9 mouse cellular contexts compared by ENCODE assay signal in the genomic region with DNA sequence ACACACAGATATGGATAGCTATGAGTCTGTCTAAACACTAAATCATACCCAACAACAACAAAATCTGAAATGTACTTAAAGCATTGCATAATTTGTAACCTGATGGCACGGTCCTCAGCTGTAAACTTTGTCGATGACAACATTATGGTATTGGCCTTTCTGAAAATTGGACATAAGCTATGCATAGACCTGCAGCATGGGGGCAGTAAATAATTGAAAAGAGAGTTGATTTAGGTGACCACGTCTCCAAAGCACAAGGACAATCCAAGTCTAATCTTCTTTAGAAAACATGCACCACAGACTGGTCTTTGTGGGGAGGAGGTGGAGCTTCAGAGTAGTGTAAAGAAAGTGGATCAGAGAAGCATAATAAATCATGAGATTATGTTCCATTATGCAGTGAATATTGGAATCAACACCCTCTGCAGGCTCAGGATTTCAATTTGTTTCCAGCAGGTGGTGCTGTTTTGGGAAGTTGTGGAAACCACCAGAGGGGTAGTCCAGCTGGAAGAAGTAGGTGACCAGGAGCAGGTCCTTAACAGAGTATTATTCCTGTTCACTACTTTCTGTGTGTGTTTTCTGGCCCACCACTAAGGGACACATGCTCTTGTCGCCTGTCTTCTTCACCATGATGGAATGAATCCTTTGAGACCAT.
DNase-seq lines count a peak whose midpoint lies in the region; ATAC-seq lines count a peak whose summit lies in the region.
"Had no signal": no experiment of that assay in that cellular context is flagged by ENCODE, and none has a peak within 500 bp of the region (broad histone marks: within the 10 kb centered on the region; RNA-seq: fewer than 3 reads in every experiment).

No protein-coding gene starts in this region.

- H3K4me3 ChIP-seq in neural tube, embryonic 11.5 days (ENCODE audit: low read depth, low read length) = no peak overlapping the region
- H3K4me3 ChIP-seq in hindbrain, embryonic 11.5 days (ENCODE audit: low read depth, low read length) = no peak overlapping the region
- no peak overlapping the region for H3K4me3 ChIP-seq in midbrain, embryonic 13.5 days (replicated peaks)
- no peak overlapping the region for H3K4me3 ChIP-seq in intestine, embryonic 16.5 days (ENCODE audit: low read length)
- H3K4me3 ChIP-seq: megakaryocyte, embryonic 14.5 days had no signal

- no peaks in the 10 kb centered on the region for H3K9me3 ChIP-seq in neural tube, embryonic 11.5 days (ENCODE audit: control insufficient read depth, low read length)
- H3K9me3 ChIP-seq in hindbrain, embryonic 11.5 days (ENCODE audit: control insufficient read depth, low read length) = no peaks in the 10 kb centered on the region
- H3K9me3 ChIP-seq in midbrain, embryonic 13.5 days = no peaks in the 10 kb centered on the region
- H3K9me3 ChIP-seq in intestine, embryonic 16.5 days (ENCODE audit: control insufficient read depth, low read length) = no peaks in the 10 kb centered on the region
- H3K9me3 ChIP-seq: megakaryocyte, embryonic 14.5 days had no signal

- no peak overlapping the region for H3K27ac ChIP-seq in neural tube, embryonic 11.5 days (ENCODE audit: low read depth, low read length)
- no peak overlapping the region for H3K27ac ChIP-seq in hindbrain, embryonic 11.5 days (ENCODE audit: low read depth, low read length)
- H3K27ac ChIP-seq in midbrain, embryonic 13.5 days = no peak overlapping the region
- H3K27ac ChIP-seq in intestine, embryonic 16.5 days (ENCODE audit: low read length) = no peak overlapping the region

- peak; percentile 16 for DNase-seq in cerebellum, adult 8-10 months
- no peak for DNase-seq in cerebellum, postnatal 4 days (ENCODE audit: low spot score in 2 of 2)
- no peak for DNase-seq in neural tube, embryonic 11.5 days (ENCODE audit: low spot score)
- no peak for DNase-seq in neural tube, embryonic 10.5 days (ENCODE audit: extremely low spot score, low spot score)
- peak; percentile 39 for DNase-seq in hindbrain, embryonic 11.5 days (ENCODE audit: low spot score)
- DNase-seq in spleen, postnatal 36 days (ENCODE audit: low spot score in 2 of 2) = no peak

- ATAC-seq in neural tube, embryonic 11.5 days (ENCODE audit: insufficient read depth, low FRiP score, low TSS enrichment) = peak; percentile 40
- ATAC-seq in hindbrain, embryonic 11.5 days (ENCODE audit: low FRiP score) = peak; percentile 63
- 0 out of 2 replicates have a peak, but pooled peaks have one; percentile 30 for ATAC-seq in midbrain, embryonic 13.5 days
- ATAC-seq in intestine, embryonic 16.5 days = no peak

- H3K27me3 ChIP-seq in neural tube, embryonic 11.5 days (ENCODE audit: control insufficient read depth, insufficient read depth, low read length) = no peaks in the 10 kb centered on the region
- H3K27me3 ChIP-seq in hindbrain, embryonic 11.5 days (ENCODE audit: control insufficient read depth, insufficient read depth, low read length) = no peaks in the 10 kb centered on the region
- H3K27me3 ChIP-seq in midbrain, embryonic 13.5 days = no peaks in the 10 kb centered on the region
- no peaks in the 10 kb centered on the region for H3K27me3 ChIP-seq in intestine, embryonic 16.5 days (replicated peaks; ENCODE audit: control insufficient read depth, insufficient read depth, low read length)
- H3K27me3 ChIP-seq: megakaryocyte, embryonic 14.5 days had no signal

- H3K4me1 ChIP-seq in neural tube, embryonic 11.5 days (ENCODE audit: control insufficient read depth, insufficient read depth, low read length) = no peaks in the 10 kb centered on the region
- no peaks in the 10 kb centered on the region for H3K4me1 ChIP-seq in hindbrain, embryonic 11.5 days (replicated peaks; ENCODE audit: control insufficient read depth, insufficient read depth, low read length)
- no peaks in the 10 kb centered on the region for H3K4me1 ChIP-seq in midbrain, embryonic 13.5 days (replicated peaks)
- H3K4me1 ChIP-seq in intestine, embryonic 16.5 days (ENCODE audit: control insufficient read depth, insufficient read depth, low read length) = no peaks in the 10 kb centered on the region
- H3K4me1 ChIP-seq: megakaryocyte, embryonic 14.5 days had no signal

- no peaks in the 10 kb centered on the region for H3K36me3 ChIP-seq in neural tube, embryonic 11.5 days (ENCODE audit: control insufficient read depth, insufficient read depth, low read length)
- no peaks in the 10 kb centered on the region for H3K36me3 ChIP-seq in hindbrain, embryonic 11.5 days (ENCODE audit: control insufficient read depth, insufficient read depth, low read length)
- H3K36me3 ChIP-seq in midbrain, embryonic 13.5 days = no peaks in the 10 kb centered on the region
- no peaks in the 10 kb centered on the region for H3K36me3 ChIP-seq in intestine, embryonic 16.5 days (ENCODE audit: control insufficient read depth, insufficient read depth, low read length)

- WGBS in neural tube, embryonic 11.5 days = 70% methylated on average over 4 of the region's 4 CpGs
- WGBS in hindbrain, embryonic 11.5 days = 74% methylated on average over 4 of the region's 4 CpGs
- 72% methylated on average over 4 of the region's 4 CpGs for WGBS in midbrain, embryonic 13.5 days
- 64% methylated on average over 4 of the region's 4 CpGs for WGBS in intestine, embryonic 16.5 days

- H3K9ac ChIP-seq in neural tube, embryonic 11.5 days (ENCODE audit: low read length) = no peak overlapping the region
- no peak overlapping the region for H3K9ac ChIP-seq in hindbrain, embryonic 11.5 days (ENCODE audit: low read depth, low read length)
- no peak overlapping the region for H3K9ac ChIP-seq in midbrain, embryonic 13.5 days (replicated peaks)
- no peak overlapping the region for H3K9ac ChIP-seq in intestine, embryonic 16.5 days (ENCODE audit: low read depth, low read length)

- H3K4me2 ChIP-seq in neural tube, embryonic 11.5 days (ENCODE audit: low read depth) = no peak overlapping the region
- no peak overlapping the region for H3K4me2 ChIP-seq in hindbrain, embryonic 11.5 days (replicated peaks; ENCODE audit: low read depth, low read length)
- H3K4me2 ChIP-seq in midbrain, embryonic 13.5 days (replicated peaks) = no peak overlapping the region
- H3K4me2 ChIP-seq in intestine, embryonic 16.5 days (ENCODE audit: low read depth, low read length) = no peak overlapping the region

Comparison
In these comparisons a context has a peak if more than half of its experiments do, and no peak if none do; other contexts are left out.
1. DNase-seq: peak in cerebellum, adult 8-10 months (single experiment) and hindbrain, embryonic 11.5 days (single experiment); none in cerebellum, postnatal 4 days (0 of 2), neural tube, embryonic 11.5 days (single experiment), neural tube, embryonic 10.5 days (single experiment) and spleen, postnatal 36 days (0 of 2).